Mouse (Mus musculus): ENCODE measurements around the gene Dbndd1.
"Not testable (repeated sequence)": the region's sequence is repeated elsewhere in the genome, so short reads cannot be mapped to it uniquely, and the experiment has no call there.

Dbndd1 gene

GRCm38 (mm10) chr8:123514781-123515539, at the start of gene Dbndd1:
Gene Dbndd1 (minus strand): TSS chr8:123515463.
- in situ Hi-C loops (cut with MboI, MseI): no loop called here

- in situ Hi-C loops (cut with MboI, MseI): loop anchor here (25.0 kb wide), 5 partner anchors 527 to 1977 kb away; partner anchors contain the start of genes Ankrd11, Cdt1, Cyba and Fbxo31
These were observed 49.0 kb upstream of the Dbndd1 start for GRCm38 (mm10) chr8:123564221-123564620.

GRCm38 (mm10) chr8:123537641-123538040, 22.4 kb upstream of the Dbndd1 start:
- in situ Hi-C loops (cut with MboI, MseI): not testable (repeated sequence)

- in situ Hi-C loops (cut with MboI, MseI): no loop called here
These were observed 21.7 kb upstream of the Dbndd1 start for GRCm38 (mm10) chr8:123536990-123537380.

GRCm38 (mm10) chr8:123536242-123536989, 21.2 kb upstream of the Dbndd1 start:
- in situ Hi-C loops (cut with MboI, MseI): no loop called here

GRCm38 (mm10) chr8:123527720-123528489, 12.6 kb upstream of the Dbndd1 start:
- in situ Hi-C loops (cut with MboI, MseI): no loop called here

GRCm38 (mm10) chr8:123520048-123520447, 4.8 kb upstream of the Dbndd1 start:
- in situ Hi-C loops (cut with MboI, MseI): not testable (repeated sequence)

GRCm38 (mm10) chr8:123518667-123519066, 3.4 kb upstream of the Dbndd1 start, which contains the start of gene Gas8:
Gene Gas8 (plus strand): TSS chr8:123518834.
- in situ Hi-C loops (cut with MboI, MseI): no loop called here

- in situ Hi-C loops (cut with MboI, MseI): no loop called here
These were observed 2.9 kb upstream of the Dbndd1 start for GRCm38 (mm10) chr8:123518172-123518571.

GRCm38 (mm10) chr8:123516596-123516995, 1.3 kb upstream of the Dbndd1 start:
- in situ Hi-C loops (cut with MboI, MseI): no loop called here

- in situ Hi-C loops (cut with MboI, MseI): no loop called here
These were observed 256 bp upstream of the Dbndd1 start for GRCm38 (mm10) chr8:123515540-123515897.

GRCm38 (mm10) chr8:123514136-123514535, 1.1 kb downstream of the Dbndd1 start:
- in situ Hi-C loops (cut with MboI, MseI): no loop called here

GRCm38 (mm10) chr8:123510819-123511218, 4.4 kb downstream of the Dbndd1 start:
- in situ Hi-C loops (cut with MboI, MseI): no loop called here

- in situ Hi-C loops (cut with MboI, MseI): no loop called here
These were observed 8.1 kb downstream of the Dbndd1 start for GRCm38 (mm10) chr8:123507153-123507552.

GRCm38 (mm10) chr8:123505695-123506094, 9.6 kb downstream of the Dbndd1 start:
- in situ Hi-C loops (cut with MboI, MseI): no loop called here

GRCm38 (mm10) chr8:123505267-123505666, 10.0 kb downstream of the Dbndd1 start:
- in situ Hi-C loops (cut with MboI, MseI): no loop called here

- in situ Hi-C loops (cut with MboI, MseI): no loop called here
These were observed 10.6 kb downstream of the Dbndd1 start for GRCm38 (mm10) chr8:123504591-123505195.

GRCm38 (mm10) chr8:123503801-123504467, 11.3 kb downstream of the Dbndd1 start:
- in situ Hi-C loops (cut with MboI, MseI): no loop called here

GRCm38 (mm10) chr8:123502192-123502591, 13.1 kb downstream of the Dbndd1 start:
- in situ Hi-C loops (cut with MboI, MseI): no loop called here

- in situ Hi-C loops (cut with MboI, MseI): no loop called here
These were observed 15.7 kb downstream of the Dbndd1 start for GRCm38 (mm10) chr8:123499556-123499955.

- in situ Hi-C loops (cut with MboI, MseI): no loop called here
These were observed 16.3 kb downstream of the Dbndd1 start for GRCm38 (mm10) chr8:123498963-123499362.

Measured in T-helper 1 cell (primary cell).